11 mouse cellular contexts compared by ENCODE assay signal in genomic region chr19:21783717-21784116, GRCm38 (mm10). TPM values are rescaled to one million over a fixed set of nuclear protein-coding genes. Genes with fewer than 3 reads are reported as not detected.
DNase-seq lines count a peak whose midpoint lies in the region; ATAC-seq and TF ChIP-seq lines count a peak whose summit lies in the region.
"Had no signal": no experiment of that assay in that cellular context is flagged by ENCODE, and none has a peak within 500 bp of the region (broad histone marks: within the 10 kb centered on the region; RNA-seq: fewer than 3 reads in every experiment).

No protein-coding gene starts in this region.

- no peak for TF ChIP-seq CTCF in forebrain, postnatal 0 days (IDR thresholded peaks at IDR 0.05; ENCODE audit: low read depth)
- no peak for TF ChIP-seq CTCF in kidney, postnatal 0 days (IDR thresholded peaks at IDR 0.05; ENCODE audit: low read depth)

- H3K4me3 ChIP-seq in forebrain, embryonic 10.5 days, result peak overlapping the region; percentile 45
- no peak overlapping the region for H3K4me3 ChIP-seq in forebrain, postnatal 0 days (ENCODE audit: low read depth, low read length)
- H3K4me3 ChIP-seq in kidney, postnatal 0 days (replicated peaks; ENCODE audit: low read depth, low read length), result no peak overlapping the region
- no peak overlapping the region for H3K4me3 ChIP-seq in hindbrain, embryonic 16.5 days (ENCODE audit: low read length)
- no peak overlapping the region for H3K4me3 ChIP-seq in myocyte
- H3K4me3 ChIP-seq: limb, embryonic 13.5 days had no signal

- H3K4me2 ChIP-seq in forebrain, postnatal 0 days (ENCODE audit: low read depth), result no peak overlapping the region
- no peak overlapping the region for H3K4me2 ChIP-seq in kidney, postnatal 0 days (ENCODE audit: low read length)
- no peak overlapping the region for H3K4me2 ChIP-seq in hindbrain, embryonic 16.5 days (ENCODE audit: low read length)
- peak overlapping the region; percentile 34 for H3K4me2 ChIP-seq in myocyte (ENCODE audit: low read depth)

- no peaks in the 10 kb centered on the region for H3K27me3 ChIP-seq in forebrain, embryonic 10.5 days (ENCODE audit: poor library complexity, severe bottlenecking)
- no peaks in the 10 kb centered on the region for H3K27me3 ChIP-seq in forebrain, postnatal 0 days (ENCODE audit: insufficient read depth, low read length)
- no peaks in the 10 kb centered on the region for H3K27me3 ChIP-seq in kidney, postnatal 0 days (ENCODE audit: insufficient read depth, low read length)
- H3K27me3 ChIP-seq in hindbrain, embryonic 16.5 days (replicated peaks; ENCODE audit: control insufficient read depth, insufficient read depth, low read length), result no peaks in the 10 kb centered on the region
- no peaks in the 10 kb centered on the region for H3K27me3 ChIP-seq in myocyte (ENCODE audit: control insufficient read depth, insufficient read depth, insufficient read length)
- H3K27me3 ChIP-seq: limb, embryonic 13.5 days had no signal

- no peak overlapping the region for H3K9ac ChIP-seq in forebrain, postnatal 0 days
- H3K9ac ChIP-seq in kidney, postnatal 0 days (ENCODE audit: low read depth, low read length), result no peak overlapping the region
- no peak overlapping the region for H3K9ac ChIP-seq in hindbrain, embryonic 16.5 days (ENCODE audit: low read depth, low read length)

- H3K4me1 ChIP-seq in forebrain, embryonic 10.5 days, result peaks cover 97% of the 10 kb centered on the region
- H3K4me1 ChIP-seq in forebrain, postnatal 0 days (ENCODE audit: insufficient read depth), result peaks cover 58% of the 10 kb centered on the region
- peaks cover 37% of the 10 kb centered on the region for H3K4me1 ChIP-seq in kidney, postnatal 0 days (replicated peaks; ENCODE audit: insufficient read depth, low read length)
- peaks cover 51% of the 10 kb centered on the region for H3K4me1 ChIP-seq in hindbrain, embryonic 16.5 days (ENCODE audit: control insufficient read depth, insufficient read depth, low read depth, low read length)

- 73% methylated on average over 3 of the region's 3 CpGs for WGBS in forebrain, embryonic 10.5 days
- 59% methylated on average over 3 of the region's 3 CpGs for WGBS in forebrain, postnatal 0 days
- WGBS in kidney, postnatal 0 days, result 71% methylated on average over 3 of the region's 3 CpGs
- 69% methylated on average over 3 of the region's 3 CpGs for WGBS in hindbrain, embryonic 16.5 days

- DNase-seq in forebrain, embryonic 10.5 days (ENCODE audit: extremely low spot score, low spot score), result no peak
- no peak for DNase-seq in forebrain, postnatal 0 days
- DNase-seq in kidney, postnatal 0 days (ENCODE audit: low spot score), result no peak
- DNase-seq in kidney, postnatal 4 days, result no peak
- DNase-seq in urinary bladder, postnatal 36 days (ENCODE audit: low spot score in 2 of 2), result no peak
- DNase-seq in right cerebral cortex, postnatal 10 days (ENCODE audit: low spot score in 2 of 2), result no peak
- DNase-seq: thymus, postnatal 36 days had no signal

- ATAC-seq in forebrain, postnatal 0 days, result no peak
- ATAC-seq in kidney, postnatal 0 days (replicated peaks; ENCODE audit: low FRiP score, low read depth), result no peak
- no peak for ATAC-seq in hindbrain, embryonic 16.5 days

- H3K27ac ChIP-seq in forebrain, embryonic 10.5 days, result peak overlapping the region; percentile 95
- H3K27ac ChIP-seq in forebrain, postnatal 0 days (ENCODE audit: low read depth, low read length), result no peak overlapping the region
- peak overlapping the region; percentile 84; the same call in 1 of the 2 replicates for H3K27ac ChIP-seq in kidney, postnatal 0 days
- H3K27ac ChIP-seq in hindbrain, embryonic 16.5 days (ENCODE audit: low read depth, low read length), result peak overlapping the region; percentile 76; the same call in 1 of the 2 replicates
- H3K27ac ChIP-seq: limb, embryonic 13.5 days; macrophage had no signal

- H3ac ChIP-seq in myocyte (ENCODE audit: control insufficient read depth, insufficient read length), result no peak overlapping the region

- no peaks in the 10 kb centered on the region for H3K9me3 ChIP-seq in forebrain, embryonic 10.5 days
- no peaks in the 10 kb centered on the region for H3K9me3 ChIP-seq in forebrain, postnatal 0 days (ENCODE audit: low read length)
- H3K9me3 ChIP-seq in kidney, postnatal 0 days (replicated peaks; ENCODE audit: low read length), result no peaks in the 10 kb centered on the region
- H3K9me3 ChIP-seq in hindbrain, embryonic 16.5 days (ENCODE audit: control insufficient read depth, low read length), result no peaks in the 10 kb centered on the region
- H3K9me3 ChIP-seq: limb, embryonic 13.5 days had no signal

- TF ChIP-seq POLR2A in myocyte (IDR thresholded peaks at IDR 0.05; ENCODE audit: insufficient read length, low read depth), result no peak

- no peaks in the 10 kb centered on the region; the same call in 1 of the 2 replicates for H3K36me3 ChIP-seq in forebrain, embryonic 10.5 days (replicated peaks)
- no peaks in the 10 kb centered on the region for H3K36me3 ChIP-seq in forebrain, postnatal 0 days (ENCODE audit: insufficient read depth)
- H3K36me3 ChIP-seq in kidney, postnatal 0 days (ENCODE audit: insufficient read depth, low read length), result no peaks in the 10 kb centered on the region
- no peaks in the 10 kb centered on the region for H3K36me3 ChIP-seq in hindbrain, embryonic 16.5 days (ENCODE audit: control insufficient read depth, insufficient read depth, low read length)
- peaks cover 6% of the 10 kb centered on the region for H3K36me3 ChIP-seq in myocyte (ENCODE audit: control insufficient read depth, insufficient read depth)
- H3K36me3 ChIP-seq: limb, embryonic 13.5 days had no signal

- peaks cover 90% of the 10 kb centered on the region for H3K79me2 ChIP-seq in myocyte (ENCODE audit: control insufficient read depth, insufficient read depth)

TF ChIP-seq in myocyte, 11 proteins besides CTCF, POLR2A, EP300 and RAD21:
- no peak for TF ChIP-seq CEBPB (IDR thresholded peaks at IDR 0.05; ENCODE audit: insufficient read depth, poor library complexity, severe bottlenecking)
- no peak for TF ChIP-seq REST (IDR thresholded peaks at IDR 0.05; ENCODE audit: insufficient read depth, insufficient read length)
- no peak for TF ChIP-seq POLR2AphosphoS2 (IDR thresholded peaks at IDR 0.05; ENCODE audit: insufficient read length, low read depth)
- no peak for TF ChIP-seq TCF12 (IDR thresholded peaks at IDR 0.05; ENCODE audit: insufficient read depth, poor library complexity, severe bottlenecking)
- no peak for TF ChIP-seq E2F4 (IDR thresholded peaks at IDR 0.05; ENCODE audit: insufficient read depth)
- TF ChIP-seq TCF3 (IDR thresholded peaks at IDR 0.05; ENCODE audit: insufficient read length, low read depth), result no peak
- no peak for TF ChIP-seq MYOG (IDR thresholded peaks at IDR 0.05; ENCODE audit: control insufficient read depth in 1 of 3, insufficient read depth in 1 of 3, insufficient read length in 2 of 3, low read depth in 2 of 3)
- no peak for TF ChIP-seq MAX (IDR thresholded peaks at IDR 0.05; ENCODE audit: low read depth)
- TF ChIP-seq MYOD1 (IDR thresholded peaks at IDR 0.05; ENCODE audit: control insufficient read depth in 1 of 3, insufficient read length in 2 of 3, low read depth in 2 of 3), result no peak
- no peak for TF ChIP-seq SRF (IDR thresholded peaks at IDR 0.05; ENCODE audit: control insufficient read depth, insufficient read length, low read depth)
- no peak for TF ChIP-seq USF1 (IDR thresholded peaks at IDR 0.05; ENCODE audit: low read depth)

RNA-seq across cellular contexts. Expression of gene Cemip2, which starts 5.6 kb away (rescaled TPM):
- 56.4 and 58.7 TPM in 2 replicates for polyA plus RNA-seq in forebrain, embryonic 10.5 days (2016; fragmentation: Nextera tagmentation; extraction: Ambion mirVana)
- 30.7 and 42.5 TPM in 2 replicates for total RNA-seq in forebrain, postnatal 0 days (2014; rRNA removed)
- polyA plus RNA-seq in forebrain, postnatal 0 days (2015; fragmentation: Nextera tagmentation; extraction: Ambion mirVana), result 13.4 and 17.4 TPM in 2 replicates
- 14.1 and 16.3 TPM in 2 replicates for polyA plus RNA-seq in kidney, postnatal 0 days (2015; fragmentation: Nextera tagmentation; extraction: Ambion mirVana)
- 15.4 and 22.2 TPM in 2 replicates for polyA plus RNA-seq in hindbrain, embryonic 16.5 days (2015; fragmentation: Nextera tagmentation; extraction: Ambion mirVana)
- 14.5 TPM for polyA plus RNA-seq in myocyte (2012; fragmentation: generic; extraction: Trizol)
